Comparison of ENCODE assay signal across 8 mouse cellular contexts in the genomic region with DNA sequence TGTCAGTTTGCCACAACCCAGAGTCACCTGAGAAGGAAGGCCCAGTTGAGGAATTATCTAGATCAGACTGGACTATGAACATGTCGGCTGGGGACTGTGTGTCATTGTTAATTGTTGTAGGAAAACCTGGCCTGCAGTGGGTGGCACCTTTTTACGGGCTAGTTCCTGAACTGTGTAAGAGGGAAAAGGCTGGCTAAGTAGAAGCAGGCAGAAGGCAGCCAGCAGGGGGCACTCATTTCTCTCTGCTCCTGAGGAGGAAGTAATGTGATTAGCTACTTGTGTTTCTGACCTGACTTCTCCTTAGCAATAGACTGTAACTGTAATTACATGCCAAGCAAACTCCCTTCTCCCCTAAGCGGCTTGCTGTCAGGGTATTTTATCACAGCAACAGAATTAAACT. TPM values are rescaled to one million over a fixed set of nuclear protein-coding genes. Genes with fewer than 3 reads are reported as not detected.
DNase-seq lines count a peak whose midpoint lies in the region; ATAC-seq and TF ChIP-seq lines count a peak whose summit lies in the region.
"Had no signal": no experiment of that assay in that cellular context is flagged by ENCODE, and none has a peak within 500 bp of the region (broad histone marks: within the 10 kb centered on the region; RNA-seq: fewer than 3 reads in every experiment).

No protein-coding gene starts in this region.

- peak; percentile 26 for ATAC-seq in Patski
- ATAC-seq in hindbrain, postnatal 0 days, result no peak
- ATAC-seq in midbrain, postnatal 0 days (ENCODE audit: low FRiP score), result no peak
- ATAC-seq in stomach, embryonic 16.5 days (ENCODE audit: insufficient read depth, low FRiP score), result peak; percentile 62; the same call in 1 of the 2 replicates

- no peak for DNase-seq in Patski (ENCODE audit: low read depth, low spot score)
- peak; percentile 74 for DNase-seq in brain, embryonic 14.5 days (ENCODE audit: low read depth)
- DNase-seq in frontal cortex, adult 2 months (ENCODE audit: extremely low spot score in 1 of 2, low spot score in 1 of 2), result peak; percentile 44 to 83
- DNase-seq in hindbrain, postnatal 0 days (ENCODE audit: low spot score), result peak; percentile 79
- DNase-seq in layer of hippocampus, postnatal 36 days, result peak; percentile 50 to 51
- peak; percentile 81 for DNase-seq in midbrain, postnatal 0 days (ENCODE audit: low spot score)

- no peak for TF ChIP-seq POLR2A in brain, embryonic 14.5 days (IDR thresholded peaks at IDR 0.05; ENCODE audit: borderline replicate concordance, extremely low read depth, insufficient read depth, insufficient read length, poor library complexity, severe bottlenecking)

- H3K9ac ChIP-seq in hindbrain, postnatal 0 days (replicated peaks; ENCODE audit: low read length), result no peak overlapping the region
- no peak overlapping the region for H3K9ac ChIP-seq in midbrain, postnatal 0 days (replicated peaks; ENCODE audit: low read length, poor library complexity, severe bottlenecking)
- H3K9ac ChIP-seq in stomach, embryonic 16.5 days (ENCODE audit: low read length), result no peak overlapping the region

- POLR2A ChIA-PET in Patski (lab: Charles Lee), result interaction anchor here (0.7 to 1.6 kb wide), 2 partner anchors 38 to 1264 kb away, joined by 3 to 6 read pairs; no protein-coding TSS in a partner anchor

- peak; percentile 72 for TF ChIP-seq CTCF in Patski (IDR thresholded peaks at IDR 0.05)
- peak; percentile 72 for TF ChIP-seq CTCF in brain, embryonic 14.5 days (IDR thresholded peaks at IDR 0.05; ENCODE audit: borderline replicate concordance, extremely low read depth, insufficient read depth, insufficient read length)
- TF ChIP-seq CTCF in hindbrain, postnatal 0 days (IDR thresholded peaks at IDR 0.05; ENCODE audit: low read depth), result peak; percentile 72
- peak; percentile 64 for TF ChIP-seq CTCF in midbrain, postnatal 0 days (IDR thresholded peaks at IDR 0.05)

- CTCF ChIA-PET in Patski (lab: Charles Lee), result interaction anchor here (0.9 to 2.9 kb wide), 14 partner anchors 9 to 51 kb away, joined by 3 to 38 read pairs (median 8); partner anchors contain the start of gene Prkaa2

- no peaks in the 10 kb centered on the region for H3K27me3 ChIP-seq in Patski
- no peaks in the 10 kb centered on the region for H3K27me3 ChIP-seq in hindbrain, postnatal 0 days (ENCODE audit: insufficient read depth, low read length)
- no peaks in the 10 kb centered on the region for H3K27me3 ChIP-seq in midbrain, postnatal 0 days (ENCODE audit: insufficient read depth, low read length)
- H3K27me3 ChIP-seq in stomach, embryonic 16.5 days (ENCODE audit: control insufficient read depth, insufficient read depth, low read length), result no peaks in the 10 kb centered on the region
- H3K27me3 ChIP-seq: megakaryocyte, embryonic 14.5 days had no signal

- 32% methylated on average over 3 of the region's 3 CpGs for WGBS in hindbrain, postnatal 0 days
- WGBS in midbrain, postnatal 0 days, result 46% methylated on average over 3 of the region's 3 CpGs
- WGBS in stomach, embryonic 16.5 days, result 32% methylated on average over 3 of the region's 3 CpGs

- in situ Hi-C loops in Patski (cut with MboI; ENCODE audit: low pct_unique_long_range_greater_than_20kb), result no loop called here

- no peak overlapping the region for H3K4me3 ChIP-seq in hindbrain, postnatal 0 days (ENCODE audit: low read length)
- H3K4me3 ChIP-seq in midbrain, postnatal 0 days (ENCODE audit: low read depth, low read length), result no peak overlapping the region
- no peak overlapping the region for H3K4me3 ChIP-seq in stomach, embryonic 16.5 days (replicated peaks; ENCODE audit: low read length)
- H3K4me3 ChIP-seq: megakaryocyte, embryonic 14.5 days had no signal

- 0 out of 2 replicates have a peak overlapping the region, but pooled peaks have one; percentile 36 for H3K27ac ChIP-seq in hindbrain, postnatal 0 days
- 0 out of 2 replicates have a peak overlapping the region, but pooled peaks have one; percentile 8 for H3K27ac ChIP-seq in midbrain, postnatal 0 days (ENCODE audit: low read depth, low read length)
- no peak overlapping the region for H3K27ac ChIP-seq in stomach, embryonic 16.5 days (ENCODE audit: low read length)

- H3K9me3 ChIP-seq in hindbrain, postnatal 0 days (ENCODE audit: low read length), result no peaks in the 10 kb centered on the region
- no peaks in the 10 kb centered on the region for H3K9me3 ChIP-seq in midbrain, postnatal 0 days (ENCODE audit: low read length)
- H3K9me3 ChIP-seq in stomach, embryonic 16.5 days (replicated peaks; ENCODE audit: control insufficient read depth, low read length), result no peaks in the 10 kb centered on the region
- H3K9me3 ChIP-seq: megakaryocyte, embryonic 14.5 days had no signal

- H3K36me3 ChIP-seq in hindbrain, postnatal 0 days (ENCODE audit: insufficient read depth, low read length), result no peaks in the 10 kb centered on the region
- no peaks in the 10 kb centered on the region for H3K36me3 ChIP-seq in midbrain, postnatal 0 days (ENCODE audit: insufficient read depth, low read length)
- H3K36me3 ChIP-seq in stomach, embryonic 16.5 days (ENCODE audit: control insufficient read depth, insufficient read depth, low read length), result no peaks in the 10 kb centered on the region

- H3K4me1 ChIP-seq in hindbrain, postnatal 0 days (ENCODE audit: insufficient read depth, low read length), result 0 out of 2 replicates have a peak, but pooled peaks cover 4% of the 10 kb centered on the region
- H3K4me1 ChIP-seq in midbrain, postnatal 0 days (ENCODE audit: insufficient read depth, low read length), result no peaks in the 10 kb centered on the region; the same call in 1 of the 2 replicates
- H3K4me1 ChIP-seq in stomach, embryonic 16.5 days (ENCODE audit: control insufficient read depth, insufficient read depth, low read length), result no peaks in the 10 kb centered on the region

- H3K4me2 ChIP-seq in hindbrain, postnatal 0 days (ENCODE audit: low read depth, low read length), result no peak overlapping the region
- no peak overlapping the region for H3K4me2 ChIP-seq in midbrain, postnatal 0 days (ENCODE audit: low read depth, low read length, poor library complexity, severe bottlenecking)
- H3K4me2 ChIP-seq in stomach, embryonic 16.5 days (ENCODE audit: low read depth, low read length), result no peak overlapping the region

RNA-seq across cellular contexts. Expression of gene Prkaa2, which starts 38.7 kb away (rescaled TPM):
- polyA plus RNA-seq in Patski (2021), result 12.6 TPM
- polyA plus RNA-seq in brain, embryonic 14.5 days (2012; rRNA removed), result 8.5 and 11.8 TPM in 2 replicates
- 9.6 and 11.5 TPM in 2 replicates for polyA plus RNA-seq in frontal cortex, adult 2 months (2012; rRNA removed)
- total RNA-seq in hindbrain, postnatal 0 days (2014; rRNA removed), result 16.9 and 19.3 TPM in 2 replicates
- polyA plus RNA-seq in hindbrain, postnatal 0 days (2015; fragmentation: Nextera tagmentation; extraction: Ambion mirVana), result 10.9 and 13.2 TPM in 2 replicates
- total RNA-seq in layer of hippocampus, postnatal 36 days (2021), result 10 to 100 TPM; 17.0 to 17.8 TPM
- total RNA-seq in midbrain, postnatal 0 days (2014; rRNA removed), result 25.3 and 34.9 TPM in 2 replicates
- polyA plus RNA-seq in midbrain, postnatal 0 days (2015; fragmentation: Nextera tagmentation; extraction: Ambion mirVana), result 16.1 and 18.4 TPM in 2 replicates
- 2.5 and 3.0 TPM in 2 replicates for polyA plus RNA-seq in stomach, embryonic 16.5 days (2015; fragmentation: Nextera tagmentation; extraction: Ambion mirVana)

Comparison
In these comparisons a context has a peak if more than half of its experiments do, and no peak if none do; other contexts are left out.
1. ATAC-seq: peak in Patski (single experiment) and stomach, embryonic 16.5 days (single experiment); none in hindbrain, postnatal 0 days (single experiment) and midbrain, postnatal 0 days (single experiment).
2. Peak in every context shown above with its lines, with median percentiles within 50 percentile points of each other: CTCF ChIP-seq.